Mouse (Mus musculus) CD4-positive, CD25-positive, alpha-beta regulatory T cell, adult 2 months (primary cell): ENCODE measurements around the gene Yaf2.
A peak's percentile ranks its signal among the peaks of the same experiment; 100 is the strongest.
"Not testable (repeated sequence)": the region's sequence is repeated elsewhere in the genome, so short reads cannot be mapped to it uniquely, and the experiment has no call there.

Experiments
- DNase-seq: peaks from one replicate; pipeline ENCODE4 v3.0.0-alpha.2; 2012; ENCODE audit warnings: low read depth, low spot score

The Yaf2 gene

DNA sequence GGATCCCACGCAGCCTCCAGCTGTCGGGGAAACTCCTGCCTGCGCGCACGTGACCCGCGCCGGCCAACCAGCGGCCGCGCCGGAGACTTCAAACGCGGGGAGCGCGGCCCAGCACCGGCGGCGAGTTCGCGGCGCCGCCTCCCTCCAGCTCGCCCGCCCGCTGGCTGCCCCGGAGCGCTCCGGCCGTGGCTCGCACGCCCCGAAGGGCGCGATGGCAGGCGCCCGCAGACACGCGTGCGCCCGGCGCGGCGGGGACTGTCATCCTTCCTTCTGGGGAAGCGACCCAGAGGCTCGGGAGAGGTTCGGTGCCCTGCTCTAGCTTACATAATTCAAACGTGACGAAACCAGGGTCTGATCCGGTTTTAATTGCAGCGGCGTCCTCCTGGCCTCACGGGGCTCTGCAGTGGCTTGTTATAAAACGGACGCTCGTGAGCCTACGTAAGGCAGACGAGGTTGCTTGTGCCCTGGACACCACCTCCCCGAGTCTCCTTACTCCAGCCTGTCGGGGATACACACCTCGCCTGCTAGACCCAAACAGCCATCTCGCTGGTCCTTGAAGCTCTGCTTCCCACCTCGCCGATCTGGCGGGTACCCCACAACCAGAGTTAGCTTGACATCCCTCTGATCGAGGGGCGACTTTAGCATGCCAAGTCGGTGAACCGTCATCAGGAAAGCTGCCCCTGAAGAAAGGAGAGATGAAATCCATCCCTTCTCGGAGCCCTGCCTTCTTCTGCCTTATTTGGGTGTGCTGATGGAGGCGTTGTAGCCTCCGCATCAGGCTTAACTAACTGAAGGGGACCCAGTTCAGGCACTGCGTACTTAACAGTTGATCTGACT lies at the start of gene Yaf2:
TSS of gene Yaf2 (minus strand) at position 11 of the 837 bp plus-strand sequence.
- DNase-seq = peak; percentile 95

DNA sequence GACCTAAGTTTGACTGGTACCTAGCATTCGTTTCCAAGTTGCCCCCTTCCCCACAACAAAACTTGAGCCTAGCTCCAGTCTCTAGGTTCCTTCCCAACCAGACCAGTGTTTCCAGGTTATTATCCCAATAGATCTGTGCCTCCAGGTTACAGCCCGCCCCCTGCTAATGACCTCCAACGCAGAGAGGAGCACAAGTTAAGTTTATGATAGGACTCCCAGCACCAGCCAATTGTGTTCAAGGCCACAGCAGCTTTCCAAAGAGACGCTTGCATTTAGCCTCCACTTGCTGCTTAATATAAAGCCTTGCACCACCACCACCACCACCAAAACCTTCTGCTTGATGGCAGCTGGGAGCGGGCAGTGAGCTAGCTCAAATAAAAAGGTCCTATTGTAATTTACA lies 44.6 kb upstream of the Yaf2 start:
- no peak for DNase-seq

DNA sequence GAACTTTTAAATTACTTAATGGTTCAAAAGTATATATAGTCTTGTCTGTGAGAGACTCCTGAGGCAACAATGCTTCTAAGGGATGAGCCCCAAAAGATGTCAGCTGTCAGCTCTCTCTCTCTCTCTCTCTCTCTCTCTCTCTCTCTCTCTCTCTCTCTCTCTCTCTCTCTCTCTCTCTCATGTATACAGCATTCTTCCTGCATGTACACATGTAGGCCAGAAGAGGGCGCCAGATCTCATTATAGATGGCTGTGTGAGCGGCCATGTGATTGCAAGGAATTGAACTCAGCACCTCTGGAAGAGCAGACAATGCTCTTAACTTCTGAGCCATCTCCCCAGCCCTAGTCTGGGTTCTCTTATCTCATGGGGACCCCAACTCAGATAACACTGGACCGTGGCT lies 42.4 kb upstream of the Yaf2 start:
- DNase-seq = peak; percentile 73

DNA sequence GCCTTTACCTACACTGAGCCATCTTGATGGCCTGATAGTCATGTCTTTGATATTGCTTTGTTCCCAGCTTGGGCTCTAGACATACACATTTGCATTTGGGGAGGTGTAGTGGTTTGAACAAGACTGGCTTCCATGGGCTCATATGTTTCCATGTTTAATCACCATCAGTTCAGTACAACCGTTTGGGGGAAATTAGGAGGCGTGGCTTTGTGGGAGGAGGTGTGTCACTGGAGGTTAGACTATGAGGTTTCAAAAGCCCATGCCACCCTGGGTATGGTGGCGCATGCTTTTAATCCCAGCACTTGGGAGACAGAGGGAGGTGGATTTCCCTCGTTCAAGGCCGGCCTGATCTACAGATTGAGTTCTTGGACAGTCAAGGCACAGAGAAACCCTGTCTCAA lies 39.0 kb upstream of the Yaf2 start:
- DNase-seq = no peak

DNA sequence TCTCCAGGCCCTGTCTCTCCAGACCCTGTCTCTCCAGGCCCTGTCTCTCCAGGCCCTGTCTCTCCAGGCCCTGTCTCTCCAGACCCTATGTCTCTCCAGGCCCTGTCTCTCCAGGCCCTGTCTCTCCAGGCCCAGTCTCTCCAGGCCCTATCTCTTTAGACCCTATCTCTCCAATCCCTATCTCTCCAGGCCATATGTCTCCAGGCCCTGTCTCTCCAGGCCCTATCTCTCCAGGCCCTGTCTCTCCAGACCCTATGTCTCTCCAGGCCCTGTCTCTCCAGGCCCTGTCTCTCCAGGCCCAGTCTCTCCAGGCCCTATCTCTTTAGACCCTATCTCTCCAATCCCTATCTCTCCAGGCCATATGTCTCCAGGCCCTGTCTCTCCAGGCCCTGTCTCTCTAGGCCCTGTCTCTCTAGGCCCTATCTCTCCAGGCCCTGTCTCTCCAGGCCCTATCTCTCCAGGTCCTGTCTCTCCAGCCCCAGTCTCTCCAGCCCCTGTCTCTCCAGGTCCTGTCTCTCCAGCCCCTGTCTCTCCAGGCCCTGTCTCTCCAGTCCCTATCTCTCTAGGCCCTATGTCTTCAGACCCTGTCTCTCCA lies 35.9 kb upstream of the Yaf2 start:
- not testable (repeated sequence) for DNase-seq

DNA sequence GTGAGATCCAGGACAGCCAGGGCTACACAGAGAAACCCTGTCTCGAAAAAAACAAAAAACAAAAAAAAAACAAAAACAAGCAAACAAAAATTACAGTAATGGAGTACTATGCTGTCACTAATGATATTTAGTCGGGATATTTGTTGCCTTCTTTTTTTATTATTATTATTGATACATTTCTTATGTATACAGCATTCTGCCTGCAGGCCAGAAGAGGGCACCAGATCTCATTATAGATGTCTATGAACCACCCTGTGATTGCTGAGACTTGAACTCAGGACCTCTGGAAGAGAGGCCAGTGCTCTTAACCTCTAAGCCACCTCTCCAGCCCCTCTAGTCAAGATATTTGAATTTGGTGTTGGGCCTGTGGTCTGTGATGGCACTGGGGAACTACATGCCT lies 35.1 kb upstream of the Yaf2 start:
- DNase-seq = peak; percentile 33

DNA sequence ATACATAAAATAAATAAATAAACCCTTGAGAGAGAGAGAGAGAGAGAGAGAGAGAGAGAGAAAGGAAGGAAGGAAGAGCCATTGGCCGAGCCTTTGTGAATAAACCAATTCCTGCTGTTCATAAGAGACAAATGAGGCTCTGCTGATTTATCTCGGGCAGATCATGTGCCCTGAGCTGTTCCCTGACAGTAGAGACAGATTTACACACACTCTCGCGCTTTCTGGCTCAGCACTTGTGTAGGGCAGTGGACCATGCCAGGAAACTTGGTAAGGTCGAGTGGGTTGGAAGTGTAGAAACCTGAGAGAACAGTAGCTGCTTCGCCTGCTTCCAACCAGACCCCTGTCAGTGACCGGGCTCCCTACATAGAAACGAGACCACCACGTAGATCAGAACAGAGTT lies 31.8 kb upstream of the Yaf2 start:
- no peak for DNase-seq

DNA sequence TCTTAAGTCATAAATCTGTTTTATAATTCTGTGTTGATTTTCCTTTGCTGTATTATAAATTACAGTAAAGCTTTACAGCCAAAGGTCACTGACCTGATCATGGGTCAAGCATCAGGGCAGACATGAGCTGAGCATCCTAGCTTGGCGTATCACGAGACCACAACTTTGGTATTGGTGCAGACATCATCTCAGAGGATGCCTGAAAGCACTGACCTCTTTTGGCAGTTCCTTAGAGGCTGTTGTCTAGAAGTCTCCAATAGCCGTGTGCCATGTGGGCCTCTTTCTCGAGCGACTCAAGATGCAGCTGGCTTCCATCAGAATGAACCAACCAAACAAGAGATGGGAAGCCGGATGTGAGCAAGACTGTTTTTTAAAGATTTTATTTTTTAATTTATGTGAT lies 28.8 kb upstream of the Yaf2 start:
- DNase-seq = no peak

DNA sequence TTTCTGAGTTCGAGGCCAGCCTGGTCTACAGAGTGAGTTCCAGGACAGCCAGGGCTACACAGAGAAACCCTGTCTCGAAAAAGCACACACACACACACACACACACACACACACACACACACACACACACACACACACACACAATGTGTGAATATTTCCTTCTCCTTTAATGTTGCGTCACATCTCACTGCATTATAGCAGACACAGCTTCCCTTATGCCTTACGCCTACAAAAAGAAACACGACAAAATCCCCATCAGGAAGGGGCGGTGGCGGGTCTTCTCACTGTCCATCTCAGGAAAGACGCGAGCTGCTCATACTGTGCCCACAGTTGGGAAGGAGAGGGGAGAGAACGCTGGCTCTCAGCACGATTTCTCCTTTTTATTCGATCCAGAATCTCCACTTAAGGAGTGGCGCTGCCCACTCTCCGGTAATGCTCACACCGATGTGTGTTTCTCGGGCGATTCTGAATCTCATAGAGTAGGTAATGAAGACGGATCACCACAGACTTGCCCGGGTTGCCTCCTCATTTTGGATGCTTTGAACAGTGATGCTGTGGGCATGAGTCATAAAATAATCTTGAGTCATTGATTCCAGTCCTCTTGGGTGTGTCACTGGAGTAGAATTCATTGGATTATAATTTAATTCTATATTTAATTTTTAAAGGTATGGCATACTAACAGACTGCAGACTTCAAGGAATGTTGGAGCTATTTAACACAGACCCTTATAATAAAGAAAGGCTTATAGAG lies 21.8 kb upstream of the Yaf2 start:
- no peak for DNase-seq

DNA sequence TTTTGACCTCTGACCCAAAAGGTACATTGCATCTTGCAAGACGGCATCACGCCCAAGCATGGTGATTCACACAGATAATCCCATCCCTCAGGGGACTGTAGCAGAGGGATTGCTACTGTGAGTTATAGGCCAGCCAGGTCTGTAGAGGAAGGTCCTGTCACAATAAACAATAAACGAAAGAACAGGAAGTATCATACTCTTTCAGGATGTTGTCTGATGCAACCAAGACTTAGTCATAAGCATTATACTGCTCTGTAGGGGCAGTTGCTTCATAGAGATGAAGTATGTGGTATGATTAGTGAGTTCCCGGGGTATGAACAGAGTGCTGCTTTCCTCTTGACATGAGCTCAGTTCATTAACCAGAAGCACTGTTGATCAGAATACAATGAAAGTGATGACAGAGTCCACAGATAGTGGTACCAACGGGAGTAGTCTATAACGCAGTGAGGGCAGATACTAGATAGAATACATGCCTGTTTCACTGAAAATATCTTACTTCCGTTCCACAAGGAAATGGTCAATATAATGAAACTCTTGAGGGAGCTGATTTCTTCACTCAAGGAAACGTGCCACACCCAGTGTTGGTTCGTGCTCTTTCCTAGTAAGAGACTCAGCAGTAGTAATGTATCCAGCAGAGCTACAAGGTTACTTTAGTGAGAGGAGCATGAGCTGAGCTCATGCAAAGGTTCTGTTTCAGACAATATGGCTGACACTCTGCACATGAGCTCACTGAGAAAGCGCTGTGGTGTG lies 4.1 kb upstream of the Yaf2 start:
- no peak for DNase-seq

DNA sequence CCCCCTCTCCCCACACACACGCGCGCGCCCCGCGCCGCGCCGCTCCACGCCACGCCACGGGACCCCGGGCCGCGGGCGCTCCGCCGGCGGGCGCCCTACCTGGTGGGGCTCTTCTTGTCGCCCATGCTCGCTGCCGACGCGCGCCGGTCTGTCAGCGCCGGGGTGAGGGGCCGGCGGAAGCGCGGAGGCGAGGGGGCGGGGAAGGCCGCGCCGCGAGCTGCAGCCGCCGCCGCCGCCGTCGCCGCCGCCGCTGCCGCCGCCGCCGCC lies 144 bp downstream of the Yaf2 start:
- DNase-seq = no peak

DNA sequence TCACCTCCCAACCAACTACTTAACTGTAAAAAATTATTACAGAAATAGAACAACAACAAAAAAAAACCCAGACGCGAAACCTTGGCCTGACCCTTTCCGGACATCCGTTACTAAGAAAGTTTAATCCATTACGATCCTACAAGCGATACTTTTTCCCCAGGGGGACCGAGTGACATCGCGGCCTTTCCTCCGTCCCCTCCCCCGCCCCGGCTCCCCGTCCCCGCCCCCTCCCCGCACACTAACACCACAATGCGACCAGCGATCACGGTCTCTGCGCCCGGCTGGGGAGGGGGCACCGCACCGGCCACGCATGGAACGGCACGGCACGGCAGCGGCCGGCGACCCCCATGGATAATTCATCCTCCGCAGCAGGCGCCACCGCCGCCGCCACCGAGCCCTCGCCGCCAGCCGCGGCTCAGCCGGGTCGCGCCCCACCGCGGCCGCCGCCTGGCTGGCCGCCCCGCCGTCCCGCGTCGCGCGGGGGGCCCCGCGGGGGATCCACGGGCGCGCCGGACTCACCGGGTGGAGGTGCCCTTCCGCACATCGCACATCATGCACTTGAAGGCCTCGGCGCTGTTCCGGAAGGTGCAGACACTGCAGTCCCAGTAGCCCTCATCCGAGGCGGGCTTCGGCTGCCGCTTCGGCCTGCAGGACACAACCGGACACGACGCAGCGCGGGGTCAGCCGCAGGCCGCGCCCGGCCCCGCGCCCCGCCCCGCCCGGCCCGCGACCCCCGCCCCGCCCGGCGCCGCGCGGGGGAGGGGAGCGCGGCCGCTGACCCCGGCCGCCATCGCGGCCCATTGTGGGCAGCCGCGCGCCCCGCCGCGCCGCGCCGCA lies 696 bp downstream of the Yaf2 start:
- DNase-seq = peak; percentile 68

DNA sequence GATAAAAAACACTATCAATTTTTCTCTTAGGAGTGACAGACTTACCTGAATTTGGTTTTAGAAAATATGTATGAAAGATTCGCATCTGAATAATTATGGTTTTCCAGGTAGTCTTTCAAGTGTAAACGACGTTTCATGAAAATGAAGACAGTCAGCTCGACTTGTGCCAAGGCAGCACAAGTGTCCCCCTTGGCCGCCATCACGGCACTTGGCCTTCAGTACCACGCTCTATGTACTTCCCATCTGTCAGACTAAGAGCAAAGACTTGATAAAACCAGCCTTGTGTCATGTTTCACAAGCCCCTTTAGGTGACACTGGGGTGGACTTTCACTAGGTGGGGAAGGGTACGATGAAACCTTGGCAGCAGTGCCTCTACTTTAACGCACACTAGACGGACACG lies 5.5 kb downstream of the Yaf2 start:
- DNase-seq = no peak

DNA sequence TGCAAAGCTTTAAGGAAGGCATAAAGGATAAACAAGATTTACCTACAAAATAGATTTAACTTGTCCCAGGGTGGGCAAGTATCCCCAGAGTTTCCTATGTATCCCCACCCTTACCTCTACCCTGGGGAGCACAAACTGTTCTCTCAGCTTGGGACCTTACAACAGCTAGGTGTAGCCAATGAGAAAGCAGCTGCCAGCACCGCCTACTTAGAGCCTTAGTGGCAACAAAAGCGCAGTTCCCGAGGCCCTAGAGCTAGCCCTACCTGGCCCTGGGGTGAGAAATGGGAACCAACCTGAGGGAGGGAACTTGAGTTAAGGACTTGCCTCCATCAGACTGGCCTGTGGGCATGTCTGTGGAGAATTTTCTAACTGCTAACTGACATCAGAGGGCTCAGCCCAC lies 9.5 kb downstream of the Yaf2 start:
- DNase-seq = no peak

DNA sequence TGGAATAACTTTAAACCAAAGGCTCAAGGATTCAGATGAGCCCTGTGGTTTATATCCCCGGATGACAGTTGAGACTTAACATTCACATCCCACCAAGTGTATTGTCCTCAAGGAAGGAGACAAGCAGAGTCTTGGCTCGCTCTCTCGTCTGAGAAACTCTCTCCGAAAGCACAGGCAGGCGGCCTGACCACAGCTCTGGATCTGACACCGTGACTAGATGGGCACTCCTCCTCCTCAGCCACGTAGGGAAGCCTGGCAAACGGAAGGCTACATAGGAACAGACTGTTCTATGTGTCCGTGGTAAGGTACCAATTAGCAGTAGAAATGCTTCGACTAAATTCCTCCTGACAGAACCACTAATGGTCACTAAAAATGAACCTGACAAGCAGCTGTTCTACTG lies 10.1 kb downstream of the Yaf2 start:
- no peak for DNase-seq

DNA sequence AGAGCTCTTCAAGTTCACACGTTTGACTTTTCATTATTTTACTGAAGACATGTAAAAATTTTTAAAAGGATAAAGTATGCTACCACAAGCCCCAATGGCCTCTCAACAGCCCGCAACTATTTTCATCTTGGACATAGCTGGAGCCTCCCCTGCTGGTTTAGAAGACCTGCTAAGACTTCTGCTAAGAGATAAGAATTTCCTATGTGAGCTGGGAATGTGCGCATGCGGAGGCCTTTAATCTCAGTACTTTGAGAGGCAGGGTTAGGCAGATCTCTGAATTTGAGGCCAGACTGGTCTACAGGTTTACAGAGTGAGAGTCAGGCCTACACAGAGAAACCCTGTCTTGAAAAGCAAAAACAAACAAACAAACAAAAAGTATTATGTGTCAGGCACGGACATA lies 11.4 kb downstream of the Yaf2 start:
- DNase-seq = no peak

DNA sequence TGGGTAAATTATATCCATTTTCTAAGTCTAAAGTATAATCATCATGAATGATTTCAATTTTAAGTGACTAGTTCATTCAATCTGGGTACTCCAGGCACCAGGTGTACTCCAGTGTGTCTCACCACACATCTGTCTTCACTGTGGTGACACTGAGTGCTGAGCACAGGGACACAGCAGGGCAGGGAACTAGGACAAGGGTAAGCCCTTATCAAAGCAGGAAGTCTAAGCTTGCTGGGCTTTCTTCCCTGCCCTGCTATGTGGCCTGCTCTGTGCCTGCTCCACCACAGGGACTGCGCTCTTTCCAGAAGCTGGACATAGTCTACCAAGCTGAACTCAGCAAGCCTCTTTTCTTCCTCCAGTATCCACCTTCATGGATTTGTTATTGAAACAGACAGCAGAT lies 18.0 kb downstream of the Yaf2 start:
- DNase-seq = no peak

DNA sequence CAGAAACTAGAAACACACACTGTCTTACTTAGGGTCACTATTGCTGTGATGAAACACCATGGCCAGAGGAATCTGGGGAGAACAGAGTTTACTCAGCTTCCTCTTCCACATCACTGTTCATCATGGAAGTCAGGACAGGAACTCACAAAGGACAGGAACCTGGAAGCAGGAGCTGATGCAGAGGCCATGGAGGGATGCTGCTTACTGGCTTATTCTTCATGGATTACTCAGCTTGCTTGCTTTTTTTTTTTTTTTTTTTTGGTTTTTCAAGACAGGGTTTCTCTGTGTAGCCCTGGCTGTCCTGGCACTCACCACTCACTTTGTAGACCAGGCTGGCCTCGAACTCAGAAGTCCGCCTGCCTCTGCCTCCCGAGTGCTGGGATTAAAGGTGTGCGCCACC lies 26.4 kb downstream of the Yaf2 start:
- DNase-seq = not testable (repeated sequence)

DNA sequence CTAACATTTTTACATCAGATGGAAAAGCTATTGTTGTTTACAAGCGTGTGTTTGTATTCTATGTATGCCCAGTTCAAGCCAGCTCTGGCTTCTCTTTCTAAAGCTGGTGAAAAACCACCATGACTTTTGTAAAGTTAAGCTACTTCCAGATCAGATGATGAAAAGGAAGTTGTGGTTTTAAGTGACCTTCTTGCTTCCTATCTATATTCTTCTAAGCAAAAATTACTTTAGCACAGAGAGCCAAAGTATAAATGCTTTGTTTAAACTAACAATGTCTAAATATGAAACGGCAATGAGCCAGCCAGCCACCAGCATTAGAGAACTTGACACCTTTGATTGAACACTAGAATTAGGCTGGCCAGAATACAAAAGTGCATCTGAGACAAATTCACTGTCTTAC lies 38.5 kb downstream of the Yaf2 start:
- peak; percentile 47 for DNase-seq

DNA sequence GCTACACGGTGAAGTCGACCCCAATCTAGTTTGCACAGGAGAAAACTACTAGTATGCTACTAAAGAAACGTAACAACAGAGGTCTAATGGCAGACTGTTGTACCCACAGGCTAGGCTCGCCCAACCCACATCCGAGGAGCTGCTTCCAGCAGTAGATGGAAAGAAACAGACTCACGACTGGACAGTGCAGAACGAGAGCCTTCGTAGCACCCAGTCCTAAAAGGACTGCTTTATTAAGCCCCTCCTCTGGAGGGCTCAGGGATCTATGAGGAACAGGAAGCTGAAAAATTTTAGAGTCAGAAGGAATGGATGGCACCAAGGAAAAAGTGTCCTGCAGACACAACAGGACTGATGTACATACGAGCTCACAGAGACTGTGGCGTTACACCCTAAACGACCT lies 42.3 kb downstream of the Yaf2 start:
- DNase-seq = no peak

DNA sequence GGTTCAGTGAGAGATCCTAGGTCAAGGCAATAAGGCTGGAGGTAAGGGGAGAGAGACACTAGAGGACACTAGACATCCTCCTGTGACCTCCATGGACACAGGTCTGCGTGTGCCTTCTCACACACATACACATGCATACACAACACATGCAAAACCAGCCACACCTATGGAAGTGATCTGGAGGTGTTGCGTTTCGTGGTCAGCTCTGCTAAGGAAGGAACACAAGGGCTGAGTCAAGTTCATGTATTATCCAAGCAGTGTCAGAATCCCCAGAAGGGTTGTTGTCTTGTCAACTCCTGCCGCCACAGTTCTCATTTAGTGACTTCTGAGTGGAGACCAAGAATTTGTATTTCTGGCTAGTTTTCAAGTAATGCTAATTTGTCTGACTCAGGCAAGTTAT lies 48.4 kb downstream of the Yaf2 start:
- DNase-seq = no peak
